Mouse (Mus musculus) lung, adult 2 months (tissue): ENCODE data around the gene Akap17b.

Source experiments
- CTCF ChIP-seq: fragments of 200-500 bp; IDR thresholded peaks from 2 replicates; pipeline ENCODE4 v1.5.1; 2011; ENCODE audit warnings: mild to moderate bottlenecking, low read length, control low read depth; ENCODE audit not compliant: insufficient read depth
- POLR2A ChIP-seq: fragments of 200-500 bp; IDR thresholded peaks from 2 replicates; pipeline ENCODE4 v1.6.1; 2011; ENCODE audit warnings: low read depth, mild to moderate bottlenecking, control low read depth, low read length, borderline replicate concordance; ENCODE audit errors: extremely low read depth

GRCm38 (mm10) chrX:36689655-36690054 is 44.5 kb upstream of the Akap17b start:
- no peak for TF ChIP-seq CTCF
- no peak for TF ChIP-seq POLR2A
